Mouse (Mus musculus) megakaryocyte progenitor cell, adult 5-6 weeks (primary cell): ENCODE data around the gene Gja5. TPM values are rescaled to one million over a fixed set of nuclear protein-coding genes. Genes with fewer than 3 reads are reported as not detected.
A peak's percentile ranks its signal among the peaks of the same experiment; 100 is the strongest.

Experiments
- ATAC-seq: replicated peaks from 2 replicates; pipeline ENCODE4 v1.8.0; 2016; ENCODE audit warnings: mild to moderate bottlenecking, moderate TSS enrichment, inconsistent platforms; ENCODE audit not compliant: poor library complexity
- total RNA-seq, 2 experiments: library from RNA; stranded (forward) in 1 of 2; stranded (reverse) in 1 of 2; fragments of 157-497, 149-512 nt in 1 of 2; fragments of 200-1000 nt in 1 of 2; gene quantifications; 2 replicates each; pipeline versions ENCODE4 v1.2.3 to v1.2.4; 2015 to 2017

The Gja5 gene
- total RNA-seq, 2 experiments from 2014 or later: not detected

DNA sequence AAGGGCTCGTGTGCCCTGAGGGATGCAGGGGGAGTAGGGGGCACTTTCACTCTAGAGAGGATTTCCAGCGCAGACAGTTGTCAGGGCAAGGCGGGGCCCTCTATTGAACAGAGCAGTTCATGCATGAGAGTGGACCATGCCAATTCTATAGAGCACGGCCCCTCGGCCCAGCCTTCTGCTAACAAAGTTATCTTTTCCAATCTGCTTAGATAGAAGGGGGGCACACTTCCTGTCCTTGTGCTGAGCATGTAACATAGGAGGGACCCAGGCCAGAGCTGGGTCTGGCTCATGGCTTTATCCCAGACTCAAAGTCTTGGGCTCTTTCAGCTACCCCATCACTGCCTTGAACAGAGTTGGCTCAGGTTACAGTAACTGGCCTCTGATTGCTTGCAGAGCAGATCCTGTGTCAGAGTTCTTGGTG is 26.8 kb downstream of the Gja5 start:
- ATAC-seq: no peak

DNA sequence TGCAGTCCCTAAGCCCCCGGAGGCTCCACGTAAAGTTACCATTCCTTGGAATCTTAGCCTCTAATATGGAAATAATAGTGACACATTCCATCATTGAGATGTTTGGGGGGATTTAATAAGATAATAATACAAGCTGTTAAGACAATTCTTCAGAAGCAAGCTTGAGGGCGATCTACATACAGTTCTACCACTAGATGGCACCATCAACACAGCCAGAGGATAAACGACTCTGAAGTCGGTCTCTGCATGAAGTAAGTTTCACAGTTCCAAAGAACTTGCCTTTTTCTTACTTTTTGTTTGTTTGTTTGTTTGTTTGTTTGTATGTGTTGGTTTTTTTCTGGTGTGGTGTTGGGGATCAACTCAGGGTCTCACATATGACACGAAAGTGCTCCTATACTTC is 31.7 kb downstream of the Gja5 start:
- peak; percentile 74 for ATAC-seq

DNA sequence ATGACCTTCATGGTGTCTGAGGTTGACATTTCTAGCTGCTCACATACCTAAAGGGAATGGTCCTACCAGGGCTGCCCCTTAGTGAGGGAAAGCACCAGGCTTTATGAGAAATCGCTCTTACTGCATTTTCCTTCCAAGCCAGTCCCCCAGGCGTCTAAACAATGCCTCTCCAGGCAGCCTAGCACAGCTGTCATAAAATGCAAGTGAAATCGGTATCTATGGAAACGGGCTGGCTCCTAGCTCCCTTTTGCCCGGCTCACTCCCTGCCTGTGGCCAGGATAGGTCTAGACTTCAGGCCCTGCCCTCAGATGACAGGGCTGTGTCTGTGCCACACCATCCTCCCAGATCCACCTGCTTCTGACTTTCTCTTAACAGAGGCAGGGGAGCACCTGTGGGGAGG is 33.1 kb downstream of the Gja5 start:
- ATAC-seq: no peak

DNA sequence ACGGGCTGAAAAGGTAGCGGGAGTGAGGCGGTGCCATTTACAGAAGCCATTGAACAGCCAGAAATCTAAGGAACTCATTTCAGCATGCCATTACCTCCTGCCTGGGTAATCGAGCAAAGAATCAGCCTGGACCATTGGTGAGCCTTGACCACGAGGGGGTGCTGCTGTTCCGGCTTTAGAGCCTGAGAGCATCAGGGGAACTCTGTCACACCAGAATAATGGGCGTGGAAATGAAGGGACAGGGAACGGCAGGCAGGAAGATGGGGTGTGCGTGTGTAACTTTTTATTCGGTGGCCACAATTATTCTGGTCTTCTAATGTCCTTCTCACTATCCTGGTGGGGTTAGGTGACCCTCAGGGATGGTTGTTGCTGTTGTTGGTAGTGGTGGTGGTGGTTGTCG is 34.2 kb downstream of the Gja5 start:
- ATAC-seq: peak; percentile 98

DNA sequence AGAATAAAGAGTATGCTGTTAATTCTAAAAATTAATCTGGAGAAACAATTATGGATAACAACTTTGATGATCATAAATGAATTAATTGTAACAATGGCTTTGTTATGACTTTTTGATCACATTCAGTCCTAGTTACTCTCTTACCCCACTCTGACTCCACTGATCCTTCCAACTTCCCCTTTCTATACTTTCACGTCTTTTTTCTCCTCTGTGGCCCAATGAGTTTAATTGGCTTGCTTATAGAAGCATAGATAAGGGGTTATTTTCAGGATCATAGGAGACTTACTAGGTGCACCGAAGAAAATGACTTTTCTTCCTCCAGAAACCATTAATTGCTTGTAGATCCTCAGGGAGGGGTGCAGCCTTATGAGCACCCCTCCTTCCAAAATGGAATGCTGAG is 38.2 kb downstream of the Gja5 start:
- ATAC-seq: no peak

DNA sequence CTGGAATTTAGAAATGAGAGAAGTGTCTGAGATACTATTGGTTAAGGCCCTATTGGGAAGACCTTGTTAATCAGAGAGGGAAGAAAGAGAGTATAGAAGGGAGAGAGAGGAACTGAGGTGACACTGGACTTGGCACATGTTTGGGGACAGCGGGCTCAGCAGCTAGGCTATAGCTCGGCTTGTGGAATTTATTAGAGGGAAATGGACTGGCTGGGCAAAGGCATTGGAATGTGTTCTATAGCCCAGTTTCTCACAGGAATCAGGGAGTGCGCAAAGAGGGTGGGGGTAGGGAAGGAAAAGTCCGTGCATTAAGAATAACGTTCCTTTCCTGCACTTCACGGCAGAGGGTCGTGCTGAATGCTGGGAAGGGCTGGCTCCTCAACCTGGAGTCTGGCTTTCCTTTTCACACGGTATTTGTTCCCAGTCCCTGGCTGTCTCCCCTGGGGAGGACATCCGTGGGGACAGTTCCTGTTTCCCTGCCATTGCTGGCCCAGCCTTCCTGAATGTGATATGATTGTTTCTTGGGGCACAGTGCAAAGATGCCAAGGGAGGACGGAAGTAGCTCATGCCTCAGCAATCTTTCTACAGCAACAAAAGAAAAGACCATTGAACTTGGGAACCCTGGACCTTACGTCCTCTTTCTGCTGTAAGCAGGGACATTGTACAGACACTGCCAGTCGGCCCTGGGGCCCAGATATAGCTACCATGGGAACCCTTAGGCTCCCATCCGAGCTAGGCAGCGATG is 49.2 kb downstream of the Gja5 start:
- no peak for ATAC-seq

DNA sequence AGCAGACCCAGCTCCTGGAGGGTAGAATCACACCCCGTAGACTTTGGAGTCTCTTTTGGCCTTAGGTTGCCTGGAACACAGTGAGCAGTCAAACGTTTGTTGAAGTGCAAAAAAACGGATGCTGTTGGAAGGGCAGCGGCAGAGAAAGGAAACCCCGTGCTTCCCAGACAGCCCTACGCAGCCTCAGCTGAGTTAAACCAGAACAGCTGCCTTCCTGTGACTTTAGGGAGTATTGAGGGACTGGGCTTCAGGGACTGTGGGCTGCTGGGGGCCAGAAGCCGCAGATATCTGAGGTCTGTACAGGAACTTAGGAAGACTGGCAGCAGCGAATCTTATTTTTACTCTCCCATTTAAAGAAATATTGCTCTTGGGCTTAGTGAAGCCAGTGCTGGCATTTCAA is 56.1 kb downstream of the Gja5 start:
- no peak for ATAC-seq

DNA sequence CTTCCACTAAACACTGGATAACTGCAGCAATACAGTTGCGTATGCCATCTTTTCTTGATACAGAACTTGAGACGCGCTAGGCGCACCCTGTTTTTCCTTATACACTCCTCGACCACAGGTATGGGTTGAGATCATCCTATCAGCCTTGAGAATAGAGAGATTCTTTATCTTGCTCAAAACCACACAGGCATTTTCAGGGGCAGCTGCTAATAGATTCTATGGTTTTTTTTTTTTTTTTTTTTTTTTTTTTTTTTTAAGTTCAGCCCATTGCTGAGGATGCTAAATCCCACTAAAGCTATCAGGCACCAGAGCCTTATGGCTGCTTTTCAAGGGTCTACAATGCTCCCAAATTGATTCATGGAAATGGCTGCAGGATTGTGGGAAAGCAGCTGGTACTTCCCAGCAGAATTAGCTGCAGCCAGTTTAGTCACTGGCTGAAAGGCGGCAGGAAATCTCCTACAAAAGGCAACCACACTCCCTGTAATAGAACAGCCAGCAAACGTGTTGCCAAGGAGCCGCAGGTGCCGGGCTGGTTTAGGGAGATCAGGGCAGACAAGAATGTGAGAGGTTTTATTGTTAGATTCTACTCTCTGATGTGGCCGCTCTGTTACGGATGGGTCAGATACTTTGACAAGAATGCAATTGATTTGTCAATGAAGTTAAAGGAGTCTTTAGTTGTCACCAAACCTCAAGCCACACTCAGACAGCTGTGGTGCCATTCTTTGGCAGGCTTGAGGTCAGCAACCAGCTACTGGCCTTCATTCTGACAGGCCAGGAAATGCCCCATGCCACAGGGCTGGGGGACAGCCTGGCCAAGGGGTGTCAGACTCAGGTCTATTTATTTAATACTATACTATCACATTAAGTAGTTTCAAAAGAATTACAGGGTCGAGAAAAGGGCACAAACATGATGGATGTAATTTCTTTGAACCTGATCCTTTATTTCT is 58.9 kb downstream of the Gja5 start:
- ATAC-seq: no peak

DNA sequence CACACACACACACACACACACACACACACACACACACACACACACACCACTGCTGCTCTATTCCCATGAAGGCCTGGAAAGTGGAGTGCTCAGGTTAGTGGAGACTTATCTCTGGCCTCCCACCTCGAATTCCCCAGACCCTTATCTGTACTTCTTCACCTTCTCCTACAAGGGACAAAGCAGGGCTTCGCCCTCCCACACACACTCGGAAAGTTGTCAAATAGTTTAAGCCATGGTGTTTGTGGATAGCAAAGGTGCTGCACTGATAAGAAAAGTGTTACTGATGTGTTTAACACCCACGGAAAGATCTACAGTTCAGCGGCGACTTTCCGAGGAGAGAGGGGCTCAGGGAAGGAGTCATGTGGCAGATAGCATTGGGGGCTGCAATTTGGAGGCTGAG is 66.5 kb downstream of the Gja5 start:
- ATAC-seq: no peak

DNA sequence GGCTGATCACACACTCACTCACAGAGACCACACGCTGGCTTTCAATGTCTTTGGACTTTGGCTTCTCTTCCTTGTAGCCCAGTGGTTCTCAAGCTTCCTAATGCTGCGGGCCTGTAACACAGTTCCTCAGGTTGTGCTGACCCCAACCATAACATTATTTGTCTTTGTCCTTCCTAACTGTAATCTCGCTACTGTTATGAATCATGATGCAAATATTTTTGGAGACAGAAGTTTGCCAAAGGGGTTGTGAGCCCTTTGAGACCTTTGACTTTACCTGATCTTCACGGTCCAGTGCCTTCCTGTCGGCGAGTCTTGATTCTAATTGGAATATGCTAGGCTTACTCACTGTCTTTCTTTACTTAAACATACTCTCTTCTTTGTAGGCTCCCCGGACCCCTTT is 70.0 kb downstream of the Gja5 start:
- ATAC-seq: no peak

DNA sequence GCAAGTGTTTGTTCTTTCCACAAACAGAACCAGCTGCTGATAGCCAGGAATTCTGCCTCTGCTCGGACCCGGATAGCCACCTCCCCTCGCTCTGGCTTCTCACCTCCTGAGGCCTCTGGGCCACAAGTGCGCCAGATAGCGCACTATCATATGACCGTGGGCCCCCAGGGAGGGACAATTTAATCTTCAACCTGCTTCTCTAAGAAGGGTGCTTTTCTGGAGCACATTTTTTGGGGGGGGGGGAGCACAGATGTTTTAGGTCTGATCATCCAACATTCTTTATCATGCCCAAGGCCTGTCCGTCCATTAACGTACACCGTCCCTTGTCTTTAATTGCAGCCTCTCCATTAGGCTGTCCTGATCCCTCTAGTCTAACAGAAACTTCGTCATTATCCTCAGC is 71.1 kb downstream of the Gja5 start:
- no peak for ATAC-seq

DNA sequence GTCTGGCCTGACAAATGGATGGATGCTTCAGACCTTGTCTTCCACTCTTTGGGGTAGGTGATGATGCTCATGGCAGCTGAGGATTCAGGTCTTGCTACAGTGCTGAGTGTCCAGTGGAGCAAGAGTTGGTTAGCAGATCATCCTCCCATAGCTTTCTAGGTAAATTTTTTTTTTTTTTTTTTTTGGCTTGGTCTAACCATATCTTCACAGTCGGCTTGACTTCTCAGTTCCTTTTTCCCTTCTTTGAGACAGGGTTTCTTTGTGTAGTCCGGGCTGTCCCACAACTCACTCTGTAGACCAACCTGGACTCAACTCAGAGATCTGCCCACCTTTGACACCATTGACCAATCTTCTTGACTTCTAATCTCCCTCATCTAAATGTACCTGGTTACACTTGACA is 73.0 kb downstream of the Gja5 start:
- no peak for ATAC-seq

DNA sequence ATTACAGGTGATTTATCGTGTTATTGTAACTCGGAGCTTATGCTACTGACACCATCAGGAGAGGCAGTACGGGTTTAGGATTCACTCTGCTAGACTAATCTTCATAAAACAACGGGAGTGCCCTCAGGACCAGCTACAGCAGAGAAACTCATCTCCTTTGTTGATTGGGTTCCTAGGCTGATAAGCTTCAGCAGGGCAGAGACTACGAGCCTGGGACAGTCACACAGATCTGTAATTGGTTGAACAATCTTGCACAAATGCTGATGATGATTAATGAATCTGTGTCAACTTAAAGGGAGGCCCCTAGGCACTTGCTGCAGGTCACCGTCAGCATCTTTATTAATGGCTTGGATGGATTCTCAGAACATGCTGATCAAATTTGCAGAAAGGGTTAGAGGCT is 74.0 kb downstream of the Gja5 start:
- ATAC-seq: no peak

DNA sequence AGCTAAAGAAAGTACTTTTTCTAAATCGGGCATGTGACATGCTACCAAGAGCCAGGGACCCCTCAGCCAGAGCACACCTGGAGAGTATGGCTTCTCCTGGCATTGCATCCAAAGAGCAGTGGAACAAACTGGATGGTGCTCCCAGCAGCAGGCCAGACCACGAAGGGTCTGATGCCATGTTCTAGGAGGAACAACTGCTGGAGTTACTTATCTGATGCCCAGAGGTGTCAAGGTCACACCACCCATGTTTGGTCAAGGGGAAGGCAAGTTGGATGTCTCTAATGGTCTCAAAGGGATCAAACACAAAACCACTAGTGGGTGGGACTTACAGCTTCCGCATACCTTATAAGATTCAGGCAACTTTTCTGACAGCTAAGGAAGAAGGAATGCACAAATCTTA is 74.5 kb downstream of the Gja5 start:
- ATAC-seq: no peak

DNA sequence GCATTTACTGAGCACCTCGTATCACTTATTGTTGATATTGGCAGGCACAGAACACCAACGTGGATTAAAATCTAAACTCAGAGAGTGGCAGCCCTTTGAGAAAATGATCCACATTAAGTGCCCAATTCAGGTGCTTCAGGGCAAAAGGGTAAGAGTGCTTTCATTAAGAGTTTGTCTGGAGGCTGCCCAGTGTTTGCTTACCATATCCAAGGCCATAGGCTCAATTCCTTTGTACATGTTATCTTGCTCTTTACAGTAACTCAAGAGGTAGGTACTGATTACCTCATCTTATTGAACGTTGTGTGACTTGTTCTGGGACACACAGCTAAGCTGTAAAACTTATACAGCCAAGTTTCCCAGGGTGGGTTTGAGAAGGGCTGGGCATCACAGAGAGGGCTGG is 77.3 kb downstream of the Gja5 start:
- no peak for ATAC-seq

DNA sequence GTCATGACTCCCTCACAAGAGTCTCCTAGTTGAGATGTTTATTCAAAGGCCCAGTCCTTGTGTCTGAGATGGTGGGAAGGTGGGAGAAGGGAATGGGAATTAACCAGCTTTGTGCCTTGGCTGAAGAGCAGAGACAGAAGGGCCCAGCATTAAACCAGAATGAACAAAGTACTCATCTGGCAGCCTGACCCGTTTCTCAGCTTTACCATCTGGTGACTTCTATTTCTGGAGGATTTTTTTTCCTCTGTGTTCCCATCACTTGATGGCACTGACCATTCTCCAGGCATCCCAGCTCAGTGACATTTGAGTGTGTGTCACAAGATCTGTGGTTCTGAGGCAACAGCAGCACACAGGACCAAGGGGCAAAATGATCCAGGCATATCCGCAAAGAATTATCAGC is 78.2 kb downstream of the Gja5 start:
- no peak for ATAC-seq

DNA sequence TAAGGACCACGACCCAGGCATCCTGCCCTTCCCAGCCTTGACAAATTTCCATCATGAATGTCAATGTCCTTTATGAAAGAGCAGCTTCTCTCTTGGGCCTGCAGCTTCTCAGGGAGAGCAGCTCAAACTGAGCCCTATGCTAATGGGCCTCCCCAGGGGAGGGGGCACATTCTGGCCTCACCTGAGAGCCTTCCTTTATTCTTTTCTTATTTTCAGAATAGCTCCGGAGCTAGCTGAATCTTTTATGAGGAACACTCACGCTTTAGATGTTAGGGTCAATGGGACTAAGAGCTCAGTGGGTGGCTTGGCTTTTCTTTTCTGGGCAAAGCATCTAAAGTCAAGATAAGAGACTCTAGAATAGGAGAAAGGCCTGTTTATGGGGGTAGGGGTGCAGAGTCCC is 88.0 kb downstream of the Gja5 start:
- ATAC-seq: no peak

DNA sequence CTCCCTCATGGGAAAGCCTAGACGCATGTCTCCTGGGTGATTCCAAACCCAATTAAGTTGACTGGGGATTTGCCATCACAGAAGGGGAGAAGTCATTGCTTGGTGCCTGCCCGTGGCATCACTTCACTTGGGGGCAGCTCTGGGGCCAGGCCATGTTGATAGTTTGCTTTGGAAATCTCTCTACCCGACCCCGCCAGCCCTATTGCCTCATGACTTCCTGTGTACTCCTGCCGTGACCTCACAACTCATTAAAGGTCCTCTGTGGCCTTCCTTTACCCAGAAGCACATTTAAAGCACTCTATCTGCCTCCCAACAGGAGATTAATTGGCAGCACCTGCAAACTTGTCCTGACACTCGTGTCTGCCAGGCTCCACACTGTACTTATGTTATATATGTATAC is 93.3 kb downstream of the Gja5 start:
- ATAC-seq: peak; percentile 93

DNA sequence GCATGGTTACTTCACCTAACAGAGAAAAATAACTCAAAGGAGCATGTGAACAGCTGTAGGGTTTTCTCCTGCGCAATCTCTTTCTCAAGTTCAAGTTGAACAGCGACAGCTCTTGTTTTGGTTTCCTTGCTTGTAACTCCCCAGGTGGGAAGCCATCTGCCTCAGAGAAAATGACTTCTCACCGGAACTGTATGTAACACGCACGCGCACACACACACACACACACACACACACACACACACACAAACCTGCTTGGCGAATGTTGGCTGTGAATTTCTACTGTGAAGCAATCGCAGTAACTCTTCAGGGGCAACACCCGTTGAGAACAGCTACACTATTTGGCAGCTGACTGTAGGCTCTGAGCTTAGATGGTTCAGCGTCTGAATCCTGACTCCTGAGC is 98.6 kb downstream of the Gja5 start:
- no peak for ATAC-seq

DNA sequence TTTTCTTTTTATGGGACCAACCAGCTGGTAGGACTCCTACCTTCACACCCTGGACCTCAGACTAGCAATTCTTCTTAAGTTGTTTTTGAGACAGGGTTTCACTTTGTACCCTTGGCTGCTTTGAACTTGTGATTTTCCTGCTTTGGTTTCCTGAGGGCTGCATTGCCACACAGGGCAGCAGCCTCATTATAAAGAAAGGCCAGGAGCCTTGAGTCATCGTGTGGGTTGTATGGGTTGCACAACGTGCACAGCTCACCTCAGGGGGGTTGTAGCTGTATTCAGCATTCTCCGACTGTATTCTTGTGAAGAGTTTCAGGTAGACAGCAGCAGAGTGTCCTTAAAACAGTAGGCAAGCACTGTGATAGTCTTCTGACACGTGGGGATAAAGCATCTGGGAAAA is 100.0 kb downstream of the Gja5 start:
- peak; percentile 94 for ATAC-seq

DNA sequence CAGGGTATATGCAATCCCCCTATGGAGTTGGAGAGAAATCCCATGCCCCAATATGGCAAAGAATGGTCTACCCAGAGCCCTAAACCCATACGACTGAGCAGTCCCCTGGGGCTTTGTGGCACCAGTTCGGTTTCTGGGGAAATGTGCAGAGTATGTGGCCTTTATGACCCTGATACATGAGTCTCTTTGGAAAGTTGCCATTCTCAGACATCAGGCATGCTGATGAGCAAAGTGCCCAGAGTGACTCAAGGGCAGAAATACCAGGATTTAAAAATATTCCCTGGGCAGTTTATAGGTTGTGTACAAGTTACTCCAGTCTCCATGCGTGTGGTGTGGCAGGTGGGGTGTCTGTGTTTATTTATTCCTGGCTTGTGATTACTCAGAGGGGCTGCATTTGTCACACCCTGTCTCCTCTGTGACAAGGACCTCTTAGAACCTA is 102.5 kb downstream of the Gja5 start:
- no peak for ATAC-seq

DNA sequence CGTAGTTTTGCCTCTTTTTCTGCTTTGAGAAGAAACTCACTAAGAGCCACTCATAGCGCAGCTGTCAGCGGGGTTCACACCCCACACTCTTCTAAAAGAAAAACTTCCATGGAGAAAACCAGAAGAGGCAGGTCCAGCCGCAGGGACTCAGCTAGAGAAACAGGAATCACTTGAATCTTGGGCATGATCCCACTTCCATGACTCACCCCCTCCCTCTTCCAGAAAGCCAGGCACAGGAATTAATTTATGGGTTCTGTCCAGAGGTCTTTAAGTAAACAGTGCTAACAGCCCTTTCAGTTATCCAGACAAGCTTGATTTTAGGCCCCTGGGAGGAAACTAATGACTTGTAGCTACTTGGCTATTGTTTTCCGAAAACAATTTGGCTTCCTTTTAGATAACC is 120.7 kb downstream of the Gja5 start:
- ATAC-seq: no peak
